Mouse (Mus musculus): Measurements from ENCODE around the gene Tecrl.

Gene Tecrl

DNA sequence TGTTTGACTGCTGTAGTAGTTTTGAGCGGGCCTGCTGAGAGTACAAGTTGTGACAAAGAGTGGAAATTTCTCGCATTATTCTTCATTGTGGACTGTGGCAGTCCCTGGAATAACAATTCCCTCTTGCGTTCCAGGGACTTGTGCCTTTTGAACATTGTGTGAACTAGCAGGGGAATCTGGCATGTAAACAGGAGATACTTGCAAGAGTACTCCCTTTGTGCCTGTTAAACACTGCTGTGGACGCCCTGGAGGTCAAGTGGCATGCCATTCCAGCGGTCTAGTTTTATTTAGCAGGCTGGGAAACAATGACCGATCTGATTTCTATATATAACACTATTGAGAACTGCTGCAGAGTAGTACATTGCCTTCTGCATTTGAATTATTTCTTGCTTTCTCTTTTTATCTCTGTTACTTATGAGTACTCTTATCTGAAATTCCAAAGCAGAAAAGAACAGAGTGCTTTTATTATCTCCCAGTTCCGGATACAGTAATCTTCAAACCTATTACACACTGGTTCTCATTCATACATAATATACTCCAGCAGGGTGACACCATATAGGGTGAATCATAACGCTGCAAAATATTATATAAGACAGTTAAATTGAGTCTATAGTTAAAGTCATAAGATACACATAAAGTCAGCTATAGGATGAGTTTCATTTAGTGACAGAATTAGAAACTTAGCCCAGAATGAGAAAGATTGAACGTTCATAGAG is at the start of gene Tecrl:
TSS of gene Tecrl (minus strand) at position 350 of the 716 bp plus-strand sequence.
- peak; percentile 78 for DNase-seq (ENCODE audit: low spot score)

DNA sequence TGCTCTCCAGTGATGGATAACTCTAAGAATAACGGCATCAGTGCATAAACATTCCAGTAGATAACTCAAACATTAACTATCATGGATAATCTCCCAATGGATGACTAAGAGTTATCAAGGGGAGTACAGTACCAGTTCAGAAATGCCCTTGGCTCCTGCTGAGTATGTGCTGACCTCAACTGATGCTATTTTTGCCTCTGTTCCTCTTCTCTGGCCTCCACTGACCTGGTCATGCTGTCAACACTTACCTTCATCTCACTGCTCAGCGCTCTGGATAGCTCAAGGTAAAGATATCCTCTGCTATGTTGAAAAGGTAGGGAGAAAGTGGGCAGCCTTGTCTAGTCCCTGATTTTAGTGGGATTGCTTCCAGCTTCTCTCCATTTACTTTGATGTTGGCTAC is 30.0 kb upstream of the Tecrl start:
- no peak for DNase-seq (ENCODE audit: low spot score)

GRCm38 (mm10) chr5:83351615-83352014 is 3.4 kb downstream of the Tecrl start:
- DNase-seq (ENCODE audit: low spot score) = peak; percentile 65

GRCm38 (mm10) chr5:83339144-83339543 is 15.9 kb downstream of the Tecrl start:
- DNase-seq (ENCODE audit: low spot score) = peak; percentile 11

GRCm38 (mm10) chr5:83267148-83267776 is 87.7 kb downstream of the Tecrl start:
- DNase-seq (ENCODE audit: low spot score) = no peak

- no peak for DNase-seq (ENCODE audit: low spot score)
Measured at GRCm38 (mm10) chr5:83260059-83260458, 94.9 kb downstream of the Tecrl start.

- no peak for DNase-seq (ENCODE audit: low spot score)
Measured at GRCm38 (mm10) chr5:83254141-83254540, 100.9 kb downstream of the Tecrl start.

DNA sequence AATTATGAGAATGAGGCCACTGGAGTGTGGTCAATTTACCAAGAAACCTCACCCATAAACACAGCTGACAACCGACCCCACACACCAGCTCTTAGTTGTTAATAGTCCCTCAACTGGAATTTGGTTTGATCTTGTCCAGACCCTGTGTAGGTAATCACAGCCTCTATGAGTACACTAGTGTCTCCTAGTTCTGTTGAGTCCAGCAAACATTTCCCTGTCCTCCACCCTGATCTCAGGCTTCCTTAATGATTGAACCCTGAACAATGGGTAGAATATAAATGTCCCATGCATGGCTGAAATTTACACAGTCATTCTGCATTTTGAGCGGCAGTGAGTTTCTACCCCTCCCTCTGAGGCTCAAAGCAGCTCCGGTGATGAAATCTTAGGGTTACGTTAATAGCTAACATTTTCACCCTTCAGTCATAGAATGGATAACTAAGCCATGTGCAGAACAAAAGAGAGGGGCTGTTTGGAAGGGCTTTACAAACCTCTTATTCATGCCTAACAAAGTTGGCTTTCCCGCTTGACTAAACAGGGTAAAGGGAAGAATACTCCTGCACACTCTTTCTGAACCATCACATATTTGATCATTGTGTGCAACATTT is 116.0 kb downstream of the Tecrl start:
- DNase-seq (ENCODE audit: low spot score) = no peak

Data from lung, postnatal 25 days (tissue).